Mouse (Mus musculus) left cerebral cortex, postnatal 4 days (tissue): ENCODE measurements at regions not wholly inside any gene's neighbourhood (a gene's known extent, or its start where the extent isn't known, plus 50 kb on each side); places are given as distances from the start of the nearest gene placed in this dataset.

ENCODE experiments used
- DNase-seq: peaks from one replicate; pipeline ENCODE4 v3.0.0-alpha.2; 2022
- intact Hi-C: fragments of 180-260 bp; cut with DNase I; formaldehyde crosslinking; loops from one replicate; pipeline ENCODE4 v1.15.1; 2025

DNA sequence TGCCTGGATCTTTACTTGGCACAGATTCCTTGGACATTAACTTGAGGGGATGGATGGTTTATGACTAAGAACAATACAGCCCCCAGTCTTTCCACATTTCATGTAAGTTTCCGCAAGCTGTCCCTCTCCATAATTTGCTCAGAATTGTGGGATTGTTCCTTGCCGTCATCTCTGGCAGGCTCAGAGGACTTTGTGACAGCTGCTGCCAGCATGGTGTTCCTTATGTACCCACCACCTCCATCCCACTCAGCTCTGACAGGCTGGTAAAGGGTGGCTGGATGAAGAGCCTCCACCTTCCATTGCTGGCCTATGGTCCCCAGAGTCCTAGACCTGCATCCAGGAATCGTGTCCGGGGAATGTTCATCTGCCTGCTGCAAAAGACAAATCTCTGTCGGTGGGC is 119.1 kb downstream of the Erv3 start:
- DNase-seq, result peak; percentile 22
- intact Hi-C loops, result no loop called here

DNA sequence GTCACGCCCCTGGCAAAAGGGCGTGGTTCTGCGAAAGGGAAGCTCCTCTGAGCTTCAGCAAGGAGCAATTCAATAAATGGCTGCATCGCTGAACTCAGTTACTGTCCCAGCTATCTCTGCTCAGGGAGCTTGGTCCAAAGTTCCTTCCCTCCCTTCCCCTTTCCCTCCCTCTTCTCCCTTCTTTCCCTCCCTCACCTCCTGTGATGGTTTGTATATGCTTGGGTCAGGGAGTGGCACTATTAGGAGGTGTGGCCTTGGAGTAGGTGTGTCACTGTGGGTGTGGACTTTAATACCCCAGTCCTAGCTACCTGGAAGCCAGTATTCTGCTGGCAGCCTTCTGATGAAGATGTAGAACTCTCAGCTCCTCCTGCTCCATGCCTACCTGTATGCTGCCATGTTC is 120.5 kb downstream of the Erv3 start:
- intact Hi-C loops, result no loop called here
- DNase-seq, result no peak

DNA sequence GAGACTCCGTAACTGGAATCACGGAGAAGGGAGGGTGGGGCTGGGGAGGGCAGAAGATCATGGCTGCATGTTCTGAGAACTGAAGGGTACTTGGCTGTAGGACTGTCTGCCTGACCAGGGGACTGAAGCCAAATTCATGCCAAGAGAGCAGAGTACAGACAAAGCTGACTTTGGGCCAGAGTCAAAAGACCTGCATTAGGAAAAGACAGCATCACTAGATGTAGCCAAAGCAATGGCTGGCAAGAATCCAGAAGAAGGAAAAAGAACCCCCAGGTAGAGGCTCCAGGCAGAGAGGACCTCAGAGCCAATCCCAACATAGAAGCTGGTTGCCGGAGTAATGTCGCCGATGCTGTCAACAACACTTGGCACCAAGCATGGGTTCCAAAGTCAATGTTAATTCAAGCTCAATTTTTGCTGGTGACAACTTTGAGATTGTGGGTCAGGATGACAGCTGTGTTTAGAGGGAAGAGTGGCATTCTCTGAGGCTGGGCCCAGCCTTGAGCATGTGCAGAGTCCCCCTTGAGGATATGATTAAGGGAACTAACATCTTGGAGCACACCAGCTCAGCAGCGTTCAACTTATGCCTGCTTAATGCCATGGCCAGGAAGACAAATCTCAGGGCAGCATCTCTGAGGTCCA is 124.7 kb downstream of the Erv3 start:
- peak; percentile 52 for DNase-seq
- intact Hi-C loops, result no loop called here

DNA sequence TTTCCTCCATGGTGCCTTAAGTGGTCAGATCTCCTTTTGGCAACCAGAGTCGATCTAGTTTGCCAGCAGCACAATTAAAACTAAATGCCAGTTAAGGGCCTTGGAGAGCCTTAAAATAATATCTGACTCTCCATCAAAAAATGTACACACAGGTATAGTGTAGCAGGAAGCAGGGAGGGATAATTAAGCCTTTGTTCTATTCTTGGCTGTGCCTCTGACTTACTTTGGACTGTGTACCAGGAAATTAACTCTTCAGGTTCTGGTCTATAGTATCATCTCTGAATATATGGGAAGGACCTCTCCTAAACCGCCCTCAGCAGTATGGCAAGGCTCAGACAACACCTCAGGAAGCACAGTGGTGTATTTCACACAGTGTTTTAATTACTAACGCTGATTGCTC is 133.0 kb downstream of the Erv3 start:
- no peak for DNase-seq
- intact Hi-C loops, result no loop called here

DNA sequence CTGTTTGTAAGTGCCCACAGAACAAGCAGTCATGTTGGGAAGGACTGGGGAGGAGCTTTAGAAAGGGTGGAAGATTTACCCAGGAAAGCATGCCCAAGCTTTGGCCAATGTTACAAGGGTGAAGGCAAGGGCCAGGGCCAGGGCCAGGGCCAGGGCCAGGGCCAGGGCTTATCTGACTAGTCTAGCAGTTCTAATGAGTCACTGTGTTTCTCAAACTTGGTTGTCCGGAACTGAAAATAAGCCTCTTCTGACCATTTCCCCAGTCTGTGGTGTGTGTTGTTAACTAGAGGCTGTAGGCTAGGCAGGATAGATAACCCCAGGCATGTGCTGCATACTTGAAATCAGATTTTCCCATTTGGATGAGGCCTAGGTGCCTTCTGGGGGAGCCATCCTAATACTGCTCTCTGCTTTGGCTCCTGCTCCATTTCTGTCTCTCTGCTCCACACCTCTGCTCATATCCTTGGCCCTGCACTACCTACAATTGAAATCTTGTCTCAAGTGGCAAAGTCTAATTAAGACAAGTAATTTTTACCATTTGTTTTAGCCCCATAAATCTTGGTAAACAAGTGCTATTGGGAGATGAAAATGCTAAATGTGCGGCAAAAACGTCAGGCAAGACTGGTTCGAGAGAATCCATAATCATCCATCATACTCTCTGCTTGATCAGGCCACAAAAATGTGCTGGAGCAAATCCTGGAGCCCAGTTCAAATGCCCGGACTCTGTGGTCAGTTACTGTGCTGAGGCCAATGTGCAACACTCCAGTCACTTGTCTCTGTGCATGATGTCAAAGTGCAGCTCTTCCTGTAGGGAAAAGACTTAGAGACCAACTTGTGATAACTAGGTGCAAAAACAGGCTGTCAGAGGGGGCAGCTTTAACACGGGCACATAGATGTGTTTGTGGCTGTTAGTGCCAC is 137.7 kb downstream of the Erv3 start:
- DNase-seq, result no peak
- intact Hi-C loops, result no loop called here

DNA sequence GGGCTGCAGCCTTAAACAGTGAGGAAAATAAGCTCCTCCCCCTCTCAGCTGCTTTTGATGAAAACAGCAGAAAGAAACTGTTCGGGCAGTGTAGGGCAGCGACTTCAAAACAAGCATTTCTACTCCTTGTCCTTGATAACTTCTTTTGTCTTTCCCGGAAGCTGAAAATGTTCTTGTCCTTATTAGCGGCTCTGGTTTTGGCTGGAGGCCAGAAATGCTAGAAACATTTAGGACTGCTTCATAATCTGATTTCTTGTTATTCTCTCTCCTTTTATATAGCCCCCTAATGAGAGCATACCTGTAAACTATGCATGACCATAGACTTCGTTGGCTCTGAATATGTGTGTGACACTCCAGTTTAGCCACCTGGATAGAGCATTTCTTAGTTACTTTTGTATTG is 142.0 kb downstream of the Erv3 start:
- intact Hi-C loops, result no loop called here
- no peak for DNase-seq

DNA sequence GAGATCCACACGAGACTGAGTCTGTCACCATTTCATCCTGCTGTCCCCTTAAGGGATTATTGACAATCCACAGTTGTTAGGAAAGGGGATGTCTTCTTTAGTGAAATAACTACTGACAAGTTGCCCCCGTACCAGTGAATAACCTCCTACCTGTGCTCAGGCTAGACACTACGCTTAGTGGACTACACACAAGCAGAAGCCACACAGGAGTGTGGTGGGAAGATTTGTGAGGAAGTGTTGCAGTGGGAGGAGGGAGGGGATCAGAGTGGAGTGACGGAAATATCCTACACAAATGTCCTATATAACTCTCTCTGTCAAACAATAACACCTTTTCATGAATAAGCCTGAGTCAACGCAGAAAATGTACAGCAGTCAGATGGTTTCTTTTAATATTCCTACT is 142.7 kb downstream of the Erv3 start:
- no peak for DNase-seq
- intact Hi-C loops, result no loop called here

DNA sequence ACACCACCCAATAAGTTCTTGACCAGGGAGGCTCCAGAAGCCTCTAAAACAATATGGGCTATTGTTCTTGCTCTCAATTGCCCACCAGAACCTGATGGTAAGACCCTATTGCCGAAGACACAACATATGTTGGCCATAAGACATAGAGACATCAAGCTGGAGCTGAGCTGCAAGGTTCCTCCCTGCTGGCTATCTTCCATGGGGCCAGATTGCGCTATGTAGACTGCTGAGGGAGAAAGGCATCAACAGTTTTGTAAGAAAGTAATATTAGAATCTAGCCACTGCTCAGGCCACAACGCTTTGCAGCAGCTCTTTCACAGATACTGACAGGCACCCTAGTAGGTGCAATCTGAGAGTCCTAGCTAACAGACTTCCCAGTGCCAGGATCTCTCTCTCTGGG is 144.2 kb downstream of the Erv3 start:
- intact Hi-C loops, result no loop called here
- DNase-seq, result no peak

DNA sequence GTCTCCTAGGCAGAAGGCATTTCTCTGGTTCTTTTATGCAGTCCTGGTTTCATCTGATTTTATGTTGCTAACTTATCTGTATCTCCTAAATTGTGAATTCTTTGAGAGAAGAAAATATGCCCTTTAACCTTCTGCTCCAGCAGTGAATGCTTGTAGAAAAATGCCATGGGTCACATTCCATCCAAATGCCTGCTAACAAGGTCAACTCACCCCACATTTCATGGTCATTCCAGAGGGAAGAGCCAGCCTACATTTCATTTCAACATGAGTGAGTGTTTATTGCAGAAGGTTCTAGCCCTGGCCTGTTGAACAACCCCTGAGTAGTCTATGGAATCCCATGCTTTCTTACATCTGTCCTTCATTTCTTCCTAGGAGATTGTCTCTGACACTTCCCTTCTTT is 147.7 kb downstream of the Erv3 start:
- no peak for DNase-seq
- intact Hi-C loops, result no loop called here

DNA sequence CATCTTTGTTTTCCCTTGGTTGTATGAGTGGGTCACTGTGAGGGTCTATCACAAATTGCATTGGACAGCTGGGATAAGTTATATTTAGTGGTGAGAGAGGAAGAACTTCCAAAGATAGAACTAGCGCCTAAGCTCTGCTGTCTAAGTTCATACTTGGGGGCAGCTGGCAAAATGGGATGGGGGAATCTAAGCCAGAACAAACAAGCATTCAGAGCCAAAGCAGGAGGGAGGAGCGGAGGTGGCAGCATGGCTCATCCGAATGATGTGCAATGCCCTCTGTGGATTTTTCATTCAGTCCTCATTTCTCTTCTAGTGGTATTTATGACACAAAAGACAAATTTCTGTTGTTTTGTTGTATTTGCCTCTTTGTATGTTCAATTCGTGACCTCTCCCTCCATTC is 144.5 kb upstream of the Adra1d start:
- intact Hi-C loops, result no loop called here

DNA sequence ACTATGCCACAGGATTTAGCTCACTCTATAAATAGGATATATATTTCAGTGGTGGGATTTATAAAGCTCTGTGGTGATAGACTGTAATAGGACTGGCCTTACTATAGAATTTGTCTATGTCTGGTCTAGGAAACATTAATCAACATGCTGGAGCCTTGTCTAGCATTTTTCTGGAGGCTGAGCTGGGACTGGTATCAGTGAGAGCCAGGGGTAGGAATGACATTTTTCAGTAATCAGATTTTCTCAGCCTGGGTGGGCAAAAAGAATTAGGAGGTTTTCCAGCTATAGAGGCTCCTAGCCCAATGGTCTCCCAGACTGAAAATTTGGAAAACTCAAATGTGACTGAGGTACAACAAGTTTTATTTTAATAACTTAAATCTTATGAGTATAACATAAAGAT is 142.3 kb upstream of the Adra1d start:
- intact Hi-C loops, result no loop called here
- no peak for DNase-seq

More for the DNA sequence above, 144.5 kb upstream of the Adra1d start:
- no peak for DNase-seq

DNA sequence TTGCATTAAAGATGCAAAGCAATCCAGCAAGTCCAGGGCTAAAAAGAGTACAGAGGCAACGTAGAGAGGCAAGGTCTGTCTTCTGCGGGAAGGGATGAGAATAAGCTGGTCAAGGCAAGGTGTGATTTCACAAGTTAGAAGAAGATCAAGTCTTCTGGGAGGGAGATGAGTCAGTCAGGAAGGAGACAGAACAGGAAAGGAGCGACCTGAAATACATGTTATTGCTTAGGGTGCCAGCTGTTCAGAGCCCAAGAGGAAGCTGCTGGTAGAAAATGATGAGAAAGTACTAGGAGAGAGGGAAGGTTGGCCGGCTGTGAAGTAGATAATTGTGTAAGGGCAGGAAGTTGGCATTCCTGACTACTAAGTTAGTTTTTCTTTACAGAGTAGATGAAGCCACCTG is 140.1 kb upstream of the Adra1d start:
- intact Hi-C loops, result no loop called here

DNA sequence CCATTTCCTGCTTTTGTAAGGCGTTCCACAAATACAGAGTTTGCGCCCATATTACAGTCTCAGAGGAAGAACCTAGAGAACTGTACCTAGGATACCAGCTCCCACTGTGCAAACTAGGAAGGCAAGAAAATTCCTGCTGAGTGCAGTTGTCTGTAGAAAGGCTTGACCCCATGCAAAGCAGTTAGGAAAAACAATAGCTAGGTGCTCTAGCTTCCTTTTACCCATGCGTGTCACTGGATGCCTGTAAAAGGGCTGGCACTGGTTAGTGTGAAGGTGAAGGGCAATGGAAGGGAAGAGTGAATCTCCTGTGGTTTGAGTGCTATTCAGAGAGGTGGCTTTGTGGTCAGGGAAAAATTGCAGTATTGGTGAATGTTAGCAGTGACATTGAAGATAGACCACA is 137.7 kb upstream of the Adra1d start:
- intact Hi-C loops, result no loop called here

More for the DNA sequence above, 140.1 kb upstream of the Adra1d start:
- DNase-seq, result no peak

DNA sequence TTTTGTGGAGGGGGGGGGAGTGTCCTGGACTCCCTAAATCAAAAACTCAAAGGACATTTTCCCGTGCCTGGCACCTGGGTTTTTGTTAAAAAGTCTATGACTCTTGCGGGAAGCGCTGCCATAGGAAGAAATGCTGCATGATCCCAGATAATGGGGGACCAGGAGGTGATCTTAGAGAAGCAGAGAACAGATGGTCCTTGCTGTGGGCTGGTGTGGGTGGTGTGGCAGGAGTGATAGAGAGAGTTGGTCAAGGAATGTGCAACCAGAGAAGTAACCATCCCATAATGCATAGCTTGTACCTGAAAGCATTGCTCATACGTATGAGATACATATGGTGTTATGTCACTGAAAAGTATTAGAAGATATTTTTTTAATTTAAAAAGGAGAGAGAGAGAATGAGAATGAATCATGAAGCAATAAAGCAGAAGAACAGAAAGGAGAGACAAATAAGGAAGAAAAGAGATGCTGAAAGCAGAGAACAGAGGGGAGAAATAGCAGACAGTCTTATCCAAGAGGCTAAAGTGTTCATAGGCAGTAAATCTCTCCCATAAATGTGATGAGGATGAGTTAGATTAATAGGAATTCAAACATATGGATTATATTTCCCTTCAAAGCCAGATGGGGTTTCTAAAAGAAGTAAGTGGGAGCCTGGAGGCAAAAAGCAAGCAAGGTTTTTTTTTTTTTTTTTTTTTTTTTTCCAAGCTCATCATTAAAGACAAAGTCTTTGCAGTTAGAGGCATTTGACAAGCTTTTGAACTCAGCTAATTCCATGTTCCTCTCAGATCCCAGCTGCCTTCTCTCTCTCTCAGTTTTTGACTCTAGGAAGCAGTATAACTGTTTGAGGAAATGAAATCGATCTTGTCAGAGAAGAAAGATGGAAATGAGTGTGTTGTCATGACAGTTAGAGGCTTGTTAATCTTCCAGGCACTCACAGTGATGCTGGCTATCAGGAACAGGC is 136.2 kb upstream of the Adra1d start:
- intact Hi-C loops, result no loop called here
- DNase-seq, result no peak

More for the DNA sequence above, 137.7 kb upstream of the Adra1d start:
- no peak for DNase-seq

DNA sequence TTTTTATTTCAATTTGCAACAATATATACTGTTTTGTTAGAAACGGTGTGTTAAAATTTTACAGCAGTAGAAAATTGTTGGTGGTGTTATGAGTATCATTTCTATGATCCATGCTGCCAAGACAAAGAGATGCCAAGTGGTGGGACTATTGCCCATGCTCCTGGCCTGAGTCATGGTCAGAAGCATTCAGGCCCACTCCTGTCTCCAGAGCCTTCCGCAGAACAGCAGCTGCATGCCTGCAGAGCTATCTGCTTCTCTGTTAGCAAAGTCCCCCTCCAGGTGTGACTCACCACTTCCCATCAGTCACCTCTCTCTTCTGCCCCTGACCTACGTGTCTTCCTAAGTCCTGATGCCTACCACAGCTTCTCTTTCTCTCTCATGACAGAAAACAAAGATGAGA is 134.2 kb upstream of the Adra1d start:
- peak; percentile 11 for DNase-seq
- intact Hi-C loops, result no loop called here

DNA sequence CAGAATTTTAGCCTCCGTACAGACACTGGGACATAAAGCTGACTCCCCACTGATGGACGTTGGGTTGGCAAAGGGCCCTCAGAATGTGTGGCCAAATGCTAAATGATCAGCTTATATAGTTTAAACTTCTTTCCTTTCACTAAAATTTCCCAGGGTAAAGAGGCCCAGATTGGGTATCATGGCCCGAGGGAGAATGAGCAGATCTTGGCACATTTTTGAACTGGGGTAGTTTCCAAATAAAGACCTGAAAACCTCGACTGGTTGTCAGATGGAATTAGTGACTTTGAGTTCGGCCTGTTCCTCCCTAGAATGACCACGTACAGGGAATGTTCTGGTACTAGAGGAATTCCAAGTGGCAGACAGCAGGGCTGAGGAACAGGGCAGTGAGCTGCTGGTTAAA is 127.9 kb upstream of the Adra1d start:
- intact Hi-C loops, result no loop called here
- no peak for DNase-seq

DNA sequence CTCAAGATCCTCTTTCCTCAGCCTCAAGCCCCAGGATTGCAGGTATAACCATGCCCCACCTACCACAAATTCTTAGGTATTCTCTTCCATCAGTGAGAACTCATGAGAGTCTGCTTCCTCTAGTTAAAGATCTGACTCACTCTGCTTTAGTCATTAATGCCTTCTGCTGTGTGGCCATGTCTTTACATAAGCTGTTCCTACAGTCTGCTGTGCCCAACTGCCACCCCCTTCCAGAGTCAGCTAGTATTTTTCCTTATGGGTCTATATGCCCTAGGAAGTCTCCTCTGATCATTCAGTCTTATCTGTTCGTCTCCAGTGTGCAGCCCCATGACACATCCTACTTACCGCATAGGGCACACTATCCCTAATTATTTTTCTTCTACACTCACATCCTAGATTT is 126.2 kb upstream of the Adra1d start:
- DNase-seq, result no peak
- intact Hi-C loops, result no loop called here

DNA sequence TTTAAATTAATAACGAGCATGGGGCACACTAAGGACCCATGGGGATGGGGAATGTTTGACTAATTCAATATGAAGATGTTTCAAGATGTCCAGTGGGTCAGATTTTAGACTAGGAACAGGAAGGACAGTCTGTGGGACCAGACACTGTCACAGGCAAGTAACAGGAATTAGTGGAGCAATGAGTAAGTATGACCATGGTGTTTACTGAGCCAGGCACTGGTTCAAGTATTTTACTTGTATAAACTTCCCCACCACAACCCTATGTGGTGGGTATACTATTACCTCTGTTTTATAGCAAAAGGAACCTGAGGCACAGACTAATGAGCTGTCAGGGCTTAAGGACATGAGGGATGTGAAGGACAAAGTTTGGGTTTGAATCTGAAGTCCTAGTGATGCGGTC is 125.4 kb upstream of the Adra1d start:
- intact Hi-C loops, result no loop called here
- DNase-seq, result no peak

DNA sequence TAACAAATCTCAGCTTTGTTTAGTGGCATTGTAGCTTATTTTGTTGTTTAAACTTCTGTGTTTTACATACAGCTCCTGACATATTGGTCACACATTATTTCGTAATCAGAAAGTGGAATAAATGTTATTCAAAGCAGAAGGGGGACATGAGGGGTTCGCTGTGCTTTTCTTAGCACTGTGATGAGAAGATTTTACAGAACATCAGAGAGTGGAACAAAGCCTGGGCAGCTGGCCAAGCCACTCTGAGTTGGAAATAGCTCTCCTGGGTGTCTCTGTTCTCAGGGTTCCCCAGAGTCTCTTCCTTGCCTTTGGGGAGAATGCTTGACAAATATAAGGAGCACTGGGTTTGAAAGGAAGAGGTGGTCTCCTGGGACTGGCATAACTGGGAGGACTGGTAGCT is 124.7 kb upstream of the Adra1d start:
- peak; percentile 51 for DNase-seq
- intact Hi-C loops, result no loop called here

DNA sequence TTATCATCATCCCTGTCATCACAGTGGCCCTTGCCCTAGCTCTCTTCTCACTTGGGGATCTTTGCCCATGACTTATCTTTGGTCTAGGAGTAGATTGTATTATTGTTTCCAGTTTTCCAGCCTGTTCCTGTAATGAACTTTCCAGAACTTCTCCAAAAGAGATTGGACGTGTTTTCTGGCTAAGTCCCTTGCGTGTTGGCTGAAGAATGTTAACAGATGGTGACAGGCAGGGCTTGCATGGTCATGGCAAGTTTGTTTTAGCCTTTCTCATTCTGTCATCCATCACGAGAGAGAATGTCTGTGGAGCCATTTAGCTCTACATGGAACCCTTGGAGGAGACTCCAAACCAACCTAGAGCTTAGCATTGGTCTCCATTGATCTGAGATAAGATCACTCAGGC is 123.2 kb upstream of the Adra1d start:
- intact Hi-C loops, result no loop called here
- DNase-seq, result no peak

DNA sequence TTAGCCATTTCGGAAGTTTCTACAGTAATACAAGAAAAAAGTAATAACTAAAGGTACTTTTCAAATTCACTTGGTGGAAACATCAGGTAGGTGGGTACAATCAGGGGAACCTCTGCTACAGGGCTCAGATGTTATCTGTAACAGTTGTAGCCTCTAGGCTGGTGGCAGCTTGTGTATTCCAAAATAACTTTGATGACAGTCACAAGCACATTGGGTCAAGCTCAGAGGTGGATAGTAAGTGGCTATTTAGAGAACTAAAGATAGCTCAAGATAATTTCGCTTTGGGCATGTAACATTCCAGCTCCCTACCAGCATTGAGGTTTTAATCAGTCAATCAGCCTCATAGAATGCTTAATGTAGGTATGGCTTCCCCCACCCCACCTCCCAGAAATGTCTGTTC is 121.7 kb upstream of the Adra1d start:
- no peak for DNase-seq
- intact Hi-C loops, result no loop called here
